Mouse (Mus musculus) hindbrain, embryonic 12.5 days (tissue): ENCODE data around the gene Ighmbp2. TPM values are rescaled to one million over a fixed set of nuclear protein-coding genes. Genes with fewer than 3 reads are reported as not detected.
"Not testable (repeated sequence)": the region's sequence is repeated elsewhere in the genome, so short reads cannot be mapped to it uniquely, and the experiment has no call there.

Source experiments
- ATAC-seq: fragments of 200-750 bp; cut with Nextera tagmentation; 2 replicates; pipeline ENCODE4 v1.8.0; 2017; ENCODE audit warnings: moderate TSS enrichment; ENCODE audit not compliant: low FRiP score
- H3K27ac ChIP-seq: fragments of 300-500 bp; sonication (generic); 2 replicates; pipeline ENCODE4 v1.5.1; 2016; ENCODE audit warnings: mild to moderate bottlenecking
- H3K27me3 ChIP-seq: fragments of 300-500 bp; sonication (generic); 2 replicates; pipeline ENCODE4 v1.6.1; 2016; ENCODE audit warnings: mild to moderate bottlenecking
- H3K36me3 ChIP-seq: fragments of 300-500 bp; sonication (generic); 2 replicates; pipeline ENCODE4 v1.6.1; 2016; ENCODE audit warnings: mild to moderate bottlenecking
- H3K4me1 ChIP-seq: fragments of 300-500 bp; sonication (generic); 2 replicates; pipeline ENCODE4 v1.6.1; 2016
- H3K4me2 ChIP-seq: fragments of 300-500 bp; sonication (generic); replicated peaks from 2 replicates; pipeline ENCODE4 v1.6.1; 2016; ENCODE audit warnings: mild to moderate bottlenecking
- H3K4me3 ChIP-seq: fragments of 300-500 bp; sonication (generic); 2 replicates; pipeline ENCODE4 v1.5.1; 2016; ENCODE audit warnings: mild to moderate bottlenecking
- H3K9ac ChIP-seq: fragments of 300-500 bp; sonication (generic); 2 replicates; pipeline ENCODE4 v1.6.1; 2016; ENCODE audit warnings: mild to moderate bottlenecking, moderate library complexity
- H3K9me3 ChIP-seq: fragments of 300-500 bp; sonication (generic); replicated peaks from 2 replicates; pipeline ENCODE4 v1.6.1; 2016; ENCODE audit warnings: mild to moderate bottlenecking
- WGBS: fragments of 180-500 bp; shearing (Covaris S2); methylation state at CpG from one replicate; pipeline ENCODE4 v1.1.7; 2016; 5-methylcytosine and 5-hydroxymethylcytosine counted together
- microRNA-seq: library from miRNA; unstranded; fragments of <30 nt; microRNA quantifications from one replicate; pipeline ENCODE4, GENCODE M21; 2017
- polyA plus RNA-seq: library from polyadenylated mRNA; unstranded; fragments of >200 nt; fragmentation: Nextera tagmentation; extraction: Ambion mirVana; gene quantifications from 2 replicates; pipeline ENCODE4 v1.2.1, GENCODE M21; 2016

Gene Ighmbp2
- polyA plus RNA-seq, 1 experiment from 2014 or later: 11.8 TPM

DNA sequence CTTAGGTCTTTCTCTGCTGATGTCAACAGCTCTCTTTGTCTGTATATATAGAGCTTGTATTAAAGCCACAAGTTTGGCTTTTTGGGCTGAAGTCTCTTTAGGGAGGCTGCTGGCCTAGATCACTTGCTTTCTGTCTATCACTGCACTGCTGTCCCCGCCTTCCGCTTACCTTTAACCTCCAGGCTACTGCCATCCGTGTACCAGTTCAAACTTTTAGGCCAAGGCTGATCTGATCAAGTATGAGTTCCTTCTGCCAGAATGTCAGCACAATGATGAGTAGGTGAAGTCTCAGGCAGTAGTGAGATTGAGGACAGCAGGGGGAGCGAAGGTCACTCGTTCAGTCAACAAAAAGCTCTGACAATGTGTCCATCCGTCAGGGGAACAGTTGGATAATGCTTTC is 57.6 kb downstream of the Ighmbp2 start:
- not testable (repeated sequence) for ATAC-seq
- WGBS: 76% methylated on average over 5 of the region's 6 CpGs

GRCm38 (mm10) chr19:3214937-3215336 is 67.9 kb downstream of the Ighmbp2 start:
- 83% methylated on average over 1 of the region's 1 CpGs for WGBS
- H3K27me3 ChIP-seq, H3K27ac ChIP-seq, H3K36me3 ChIP-seq, H3K9me3 ChIP-seq, H3K4me2 ChIP-seq, H3K4me3 ChIP-seq, H3K9ac ChIP-seq, H3K4me1 ChIP-seq, ATAC-seq: not testable (repeated sequence)

More for the DNA sequence above, 57.6 kb downstream of the Ighmbp2 start:
- H3K36me3 ChIP-seq, H3K9ac ChIP-seq, H3K4me1 ChIP-seq, H3K4me2 ChIP-seq, H3K27me3 ChIP-seq, H3K4me3 ChIP-seq, H3K27ac ChIP-seq, H3K9me3 ChIP-seq: not testable (repeated sequence)

Small RNA genes within 50 kb of the gene (microRNA-seq; reads per million reads assigned to microRNA genes)
- gene Mir6984: not detected

Other genes with a start within 250 kb of the Ighmbp2 start
- 110 and 114 TPM in 2 replicates for gene Mrpl21, start 116 bp downstream of the Ighmbp2 start, polyA plus RNA-seq
- gene Cpt1a, start 39.3 kb upstream of the Ighmbp2 start, polyA plus RNA-seq: 13.2 and 14.0 TPM in 2 replicates
- gene Tesmin, start 105.8 kb upstream of the Ighmbp2 start, polyA plus RNA-seq: 0.48 and 0.71 TPM in 2 replicates
- gene Gal, start 131.5 kb upstream of the Ighmbp2 start, polyA plus RNA-seq: 6.2 and 8.7 TPM in 2 replicates